Mouse (Mus musculus) C2C12 (cell line): ENCODE measurements around the gene Anapc5.
A peak's percentile ranks its signal among the peaks of the same experiment; 100 is the strongest.

ENCODE experiments used
- CEBPB ChIP-seq: IDR thresholded peaks from one replicate; pipeline ENCODE4 v1.6.1; 2011; ENCODE audit warnings: low read depth, mild to moderate bottlenecking, control low read depth, moderate library complexity
- CTCF ChIP-seq: IDR thresholded peaks from one replicate; pipeline ENCODE4 v1.5.1; 2011; ENCODE audit not compliant: control insufficient read depth, insufficient read depth, insufficient read length
- FOSL1 ChIP-seq: IDR thresholded peaks from one replicate; pipeline ENCODE4 v1.8.0; 2011; ENCODE audit warnings: mild to moderate bottlenecking, low read length; ENCODE audit not compliant: poor library complexity, insufficient read depth, severe bottlenecking
- MAX ChIP-seq: IDR thresholded peaks from one replicate; pipeline ENCODE4 v1.6.1; 2011; ENCODE audit warnings: mild to moderate bottlenecking, control low read depth
- MYOD1 ChIP-seq: IDR thresholded peaks from one replicate; pipeline ENCODE4 v1.6.1; 2011; ENCODE audit warnings: low read depth; ENCODE audit not compliant: control insufficient read depth, insufficient read length
- MYOG ChIP-seq: IDR thresholded peaks from one replicate; pipeline ENCODE4 v1.6.1; 2011; ENCODE audit not compliant: control insufficient read depth, insufficient read length; ENCODE audit errors: extremely low read depth
- USF1 ChIP-seq: IDR thresholded peaks from one replicate; pipeline ENCODE4 v1.6.1; 2011; ENCODE audit warnings: low read depth, mild to moderate bottlenecking, control low read depth, moderate library complexity

GRCm38 (mm10) chr5:122811364-122812079, 9.6 kb downstream of the Anapc5 start:
- TF ChIP-seq CTCF: peak; percentile 33
- TF ChIP-seq CEBPB: no peak
- TF ChIP-seq MAX: no peak
- TF ChIP-seq USF1: no peak
- TF ChIP-seq MYOG: no peak
- no peak for TF ChIP-seq FOSL1
- no peak for TF ChIP-seq MYOD1
